Mouse (Mus musculus) E14TG2a.4 (cell line): ENCODE measurements around the gene Gpc6.

Experiments
- CTCF ChIP-seq: conservative IDR thresholded peaks from 2 replicates; pipeline ENCODE4 v1.5.1; 2014; ENCODE audit warnings: low read length
- NANOG ChIP-seq: IDR thresholded peaks from 2 replicates; pipeline ENCODE4 v1.6.1; 2014; ENCODE audit warnings: borderline replicate concordance, low read length, mixed read lengths

- no peak for TF ChIP-seq CTCF
- no peak for TF ChIP-seq NANOG
Measured at GRCm38 (mm10) chr14:117972576-117972975, 1047.5 kb downstream of the Gpc6 start.
